Mouse (Mus musculus): ENCODE data around the gene Kif1bp.

Gene Kif1bp

DNA sequence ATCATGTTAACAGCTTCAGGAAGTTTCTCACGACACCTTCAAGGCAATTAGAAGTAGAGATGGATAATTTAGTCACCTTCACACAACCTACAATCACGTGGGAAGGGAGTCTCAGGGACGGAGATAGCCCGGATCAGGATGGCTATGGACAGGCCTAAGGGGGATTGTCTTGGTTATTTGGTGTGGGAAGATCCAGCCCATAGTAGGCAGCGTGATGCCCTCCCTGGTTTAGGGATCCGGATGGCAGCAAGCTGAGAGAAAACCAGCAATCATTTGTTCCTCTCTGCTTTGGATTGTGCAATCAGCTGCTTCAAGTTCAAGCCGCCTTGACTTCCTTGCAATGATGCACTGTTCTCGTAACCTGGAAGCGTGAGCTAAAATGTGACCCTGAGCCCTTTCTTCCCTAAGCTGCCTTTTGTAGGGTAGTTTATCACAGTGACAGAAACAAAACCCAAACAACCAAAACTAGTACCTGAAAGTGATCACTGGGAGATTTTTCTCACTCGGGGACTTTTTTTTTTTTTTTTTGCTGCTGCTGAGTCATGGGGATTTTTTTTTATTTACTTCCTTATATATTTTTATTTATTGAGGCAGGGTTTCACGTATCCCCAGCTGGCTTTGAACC is 69.1 kb downstream of the Kif1bp start:
- 79% methylated on average over 11 of the region's 11 CpGs for WGBS

DNA sequence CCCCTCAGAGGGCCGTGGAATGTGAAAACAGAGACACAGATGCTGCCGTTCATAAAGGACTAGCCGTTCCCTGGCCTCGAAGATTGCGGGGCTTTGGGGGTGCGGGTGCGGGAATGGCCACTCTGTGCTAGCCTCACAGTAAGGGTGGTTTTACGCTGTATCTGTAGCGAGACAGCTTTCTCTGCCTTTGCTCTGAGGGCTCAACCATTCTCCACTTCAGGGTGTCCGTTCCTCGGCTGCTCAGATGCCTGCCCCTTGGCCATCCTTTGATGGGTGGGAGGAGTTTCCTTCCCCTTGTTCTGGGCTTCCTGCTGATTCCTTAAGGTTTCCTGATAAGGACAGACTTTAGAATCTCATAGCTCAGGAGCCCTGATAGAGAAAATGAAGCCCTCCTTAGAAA is 69.8 kb downstream of the Kif1bp start:
- 21% methylated on average over 11 of the region's 11 CpGs for WGBS

DNA sequence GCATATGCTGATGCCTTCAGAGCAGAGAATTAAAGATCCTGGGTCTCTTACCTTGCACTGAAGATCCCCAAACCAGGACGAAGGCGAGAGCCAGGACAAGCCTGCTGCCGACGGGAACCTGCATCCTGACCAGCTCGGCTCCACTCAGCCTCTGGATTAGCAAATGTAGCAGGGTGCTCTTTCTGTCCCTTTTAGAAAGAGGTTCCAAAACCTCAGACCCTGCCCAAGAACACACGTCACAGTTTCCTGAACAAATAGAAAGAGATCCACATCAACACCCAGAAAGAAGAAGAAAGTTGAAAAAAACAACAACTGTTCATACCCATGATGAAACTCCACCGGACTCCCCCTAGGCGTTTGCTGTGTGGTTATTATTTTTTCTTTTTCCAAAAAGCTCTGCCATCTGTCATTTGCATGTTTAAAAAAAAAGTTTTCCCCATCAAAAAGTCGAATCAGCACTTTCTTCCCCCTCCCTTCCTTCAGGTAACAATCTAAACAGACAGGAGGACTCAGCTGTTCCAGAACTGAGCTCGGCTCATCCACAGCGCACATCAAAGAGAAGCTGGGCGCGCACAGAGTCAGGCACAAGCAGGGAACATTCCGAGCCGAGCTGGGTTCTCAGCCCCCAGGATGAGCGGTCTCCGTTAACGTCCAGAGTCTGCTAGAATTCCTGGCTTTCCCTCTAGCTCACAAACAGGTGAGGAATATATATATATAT is 70.5 kb downstream of the Kif1bp start:
- WGBS: 13% methylated on average over 18 of the region's 18 CpGs

DNA sequence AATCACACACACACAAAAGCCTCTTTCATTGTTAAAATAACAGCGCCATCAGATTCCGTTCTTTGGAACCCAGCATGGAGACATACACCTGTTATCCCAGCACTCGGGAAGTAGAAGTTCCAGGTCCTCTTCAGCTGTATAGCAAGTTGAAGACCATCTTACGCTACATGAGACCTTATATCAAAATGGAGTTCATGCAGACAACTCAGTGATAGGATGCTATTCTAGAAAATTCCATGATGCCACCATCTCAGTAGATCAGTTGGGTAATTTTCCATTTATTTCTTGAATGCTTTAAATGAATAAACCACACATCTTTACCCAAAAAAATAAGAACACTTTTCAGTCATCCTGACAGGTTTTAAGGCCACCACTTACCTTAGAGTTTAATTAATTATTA is 71.2 kb downstream of the Kif1bp start:
- 84% methylated on average over 4 of the region's 4 CpGs for WGBS

DNA sequence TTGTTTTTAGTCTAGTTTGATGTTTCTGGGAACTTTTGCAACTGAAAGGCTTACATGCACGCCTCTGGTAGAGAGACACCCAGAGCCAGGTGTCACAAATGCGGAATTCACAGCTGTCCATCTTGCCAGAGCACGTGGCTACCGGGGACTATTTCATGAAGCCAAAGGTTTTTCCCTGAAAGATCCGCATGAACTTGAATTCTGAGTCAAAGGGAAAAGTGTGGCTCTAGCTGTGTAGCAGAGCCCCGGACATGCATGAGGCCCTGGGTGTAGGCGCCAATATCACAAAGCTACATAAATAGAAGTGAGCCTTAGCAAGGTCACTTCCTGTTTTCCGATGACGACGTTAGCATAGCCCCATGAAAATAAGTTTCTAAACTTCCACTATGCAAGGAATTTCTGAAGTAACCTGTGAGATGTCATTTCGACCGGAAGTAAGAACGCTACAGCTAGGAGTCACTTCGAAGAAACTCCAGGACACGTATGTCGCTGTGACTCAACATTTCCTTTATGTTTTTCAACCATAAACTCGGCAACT is 72.2 kb downstream of the Kif1bp start:
- WGBS: 78% methylated on average over 17 of the region's 17 CpGs

DNA sequence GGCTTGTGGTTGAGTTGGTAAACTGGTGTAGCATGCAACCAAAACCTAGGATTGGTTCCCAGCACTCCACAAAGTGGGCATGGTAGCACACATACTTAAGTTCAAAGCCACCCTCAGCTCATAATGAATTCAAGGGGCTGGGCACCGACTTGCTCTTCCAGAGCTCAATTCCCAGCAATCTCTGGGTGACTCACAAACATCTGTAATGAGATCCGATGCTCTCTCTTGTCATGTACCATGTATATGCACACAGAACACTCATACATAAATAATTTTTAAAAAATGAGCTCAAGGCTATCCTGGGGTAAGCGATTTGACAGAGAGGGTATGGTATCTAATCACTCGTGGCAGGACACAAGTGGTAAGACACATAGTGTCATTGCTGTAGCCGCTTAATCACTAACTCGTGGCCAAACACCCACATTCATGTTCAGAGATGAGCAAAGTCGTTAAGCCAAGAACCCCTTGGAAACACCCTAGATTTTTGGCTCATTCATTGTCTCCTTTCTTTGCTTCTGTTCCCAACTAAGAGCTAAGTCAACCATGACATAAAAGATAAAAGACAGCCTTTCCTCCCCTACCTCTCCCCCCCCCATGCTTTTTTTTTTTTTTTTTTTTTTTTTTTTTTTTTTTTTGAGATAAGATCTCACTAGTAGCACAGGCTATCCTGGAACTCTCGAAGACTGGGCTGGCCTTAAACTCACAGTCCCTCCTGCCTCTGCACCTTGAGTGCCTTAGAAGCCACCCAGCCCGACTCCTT is 72.9 kb downstream of the Kif1bp start:
- WGBS: 78% methylated on average over 9 of the region's 9 CpGs

DNA sequence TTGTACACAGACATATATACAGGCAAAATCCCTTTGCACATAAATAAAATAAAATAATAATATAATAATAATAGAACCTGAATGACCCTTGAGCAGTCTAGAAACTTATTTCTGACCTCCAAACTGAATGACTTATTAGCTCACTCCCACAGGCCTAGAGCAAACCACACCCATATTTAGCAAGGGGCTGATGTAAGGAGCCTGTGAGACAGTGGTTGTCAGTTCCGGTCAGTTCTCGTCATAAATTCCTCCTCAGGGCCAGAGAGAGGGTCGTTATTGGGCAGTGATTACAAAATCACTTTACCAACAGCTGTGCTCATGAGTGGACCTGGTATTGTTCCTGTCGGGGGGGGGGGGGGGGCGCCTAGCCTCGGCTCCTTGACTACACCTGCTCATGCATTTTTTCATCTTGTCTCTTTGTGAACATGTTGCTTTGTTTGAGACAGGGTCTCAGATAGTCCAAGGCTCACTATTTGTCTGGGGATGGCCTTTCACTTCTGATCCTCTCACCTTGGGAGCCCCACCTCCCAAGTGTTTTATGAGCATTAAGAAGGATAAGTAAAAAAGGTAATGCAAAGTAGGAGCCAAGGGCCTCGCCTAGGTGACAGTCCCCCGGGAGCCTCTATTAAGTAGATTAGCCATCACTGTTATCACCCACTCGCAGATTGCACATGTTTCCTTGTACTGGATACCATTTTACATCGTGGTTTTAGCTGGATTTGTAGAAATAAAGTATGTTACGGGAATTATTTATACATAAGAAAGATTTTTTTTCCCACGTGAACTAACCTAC is 74.2 kb downstream of the Kif1bp start:
- 71% methylated on average over 12 of the region's 12 CpGs for WGBS

DNA sequence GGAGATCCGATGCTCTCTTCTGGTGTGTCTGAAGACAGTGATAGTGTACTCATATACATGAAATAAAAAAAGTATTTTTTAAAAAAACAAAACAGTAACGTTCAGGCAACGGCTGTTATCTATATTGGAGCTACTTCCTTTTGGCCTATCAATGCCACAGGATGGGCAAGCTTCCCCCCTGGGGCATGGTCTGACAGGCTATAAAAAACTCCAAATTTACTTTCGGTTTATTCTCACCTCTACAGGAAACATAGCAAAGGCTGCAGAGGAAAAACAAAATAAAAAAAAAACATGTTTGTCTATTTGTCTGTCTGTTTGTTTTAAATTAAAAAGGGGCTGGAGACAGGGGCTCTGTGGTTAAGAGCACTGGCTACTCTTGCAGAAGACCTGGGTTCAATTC is 74.9 kb downstream of the Kif1bp start:
- WGBS: 77% methylated on average over 4 of the region's 4 CpGs

DNA sequence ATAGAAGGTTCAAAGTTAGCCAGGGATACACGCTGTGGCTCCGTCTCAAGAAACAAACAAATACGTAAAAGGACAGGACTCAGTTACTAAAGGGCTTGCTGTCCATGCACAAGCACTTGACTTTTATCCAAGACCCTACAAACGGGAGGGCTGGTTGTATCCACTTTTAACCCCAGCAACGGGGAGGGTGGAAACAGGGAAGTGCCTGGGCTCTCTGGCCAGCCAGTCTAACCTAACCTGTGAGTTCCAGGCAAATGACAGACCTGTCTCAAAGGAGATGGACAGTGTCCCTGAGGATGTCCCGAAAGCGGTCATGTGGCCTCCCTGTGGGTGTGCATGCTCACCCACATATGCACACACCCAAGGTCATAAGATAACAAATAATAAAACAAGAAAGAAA is 76.3 kb downstream of the Kif1bp start:
- WGBS: 87% methylated on average over 7 of the region's 7 CpGs

DNA sequence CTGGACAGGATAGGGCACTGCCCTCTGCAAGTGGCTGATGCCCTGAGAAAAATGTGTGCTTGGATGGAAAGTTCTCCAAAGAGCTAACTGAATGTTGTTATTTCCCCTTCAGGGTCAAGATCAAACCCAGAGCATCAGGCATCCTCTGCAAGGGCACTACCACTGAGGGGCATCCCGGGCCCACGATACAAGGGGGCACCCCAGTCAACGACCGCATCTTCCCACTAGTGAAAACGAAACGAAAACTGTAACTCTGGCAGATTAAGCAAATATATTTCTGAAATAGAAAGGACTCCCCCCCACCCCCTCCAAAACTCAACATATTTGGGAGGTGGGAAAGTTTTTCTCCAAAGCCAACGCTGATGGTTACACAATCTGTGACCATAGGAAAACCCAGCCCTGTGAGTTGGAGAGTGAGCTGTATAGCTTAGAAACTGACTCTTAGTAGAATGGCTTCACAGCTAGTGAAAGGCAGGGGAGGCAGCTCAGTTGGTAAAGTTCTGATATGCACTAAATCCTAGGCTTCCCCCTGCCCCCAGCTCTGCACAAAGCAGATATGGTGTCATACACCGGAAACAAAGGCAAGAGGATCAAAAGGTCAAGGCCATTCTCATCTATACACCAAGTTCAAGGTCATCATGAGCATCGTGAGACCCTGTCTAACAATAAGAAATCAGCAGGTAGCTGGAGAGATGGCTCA is 77.2 kb downstream of the Kif1bp start:
- 82% methylated on average over 9 of the region's 9 CpGs for WGBS

DNA sequence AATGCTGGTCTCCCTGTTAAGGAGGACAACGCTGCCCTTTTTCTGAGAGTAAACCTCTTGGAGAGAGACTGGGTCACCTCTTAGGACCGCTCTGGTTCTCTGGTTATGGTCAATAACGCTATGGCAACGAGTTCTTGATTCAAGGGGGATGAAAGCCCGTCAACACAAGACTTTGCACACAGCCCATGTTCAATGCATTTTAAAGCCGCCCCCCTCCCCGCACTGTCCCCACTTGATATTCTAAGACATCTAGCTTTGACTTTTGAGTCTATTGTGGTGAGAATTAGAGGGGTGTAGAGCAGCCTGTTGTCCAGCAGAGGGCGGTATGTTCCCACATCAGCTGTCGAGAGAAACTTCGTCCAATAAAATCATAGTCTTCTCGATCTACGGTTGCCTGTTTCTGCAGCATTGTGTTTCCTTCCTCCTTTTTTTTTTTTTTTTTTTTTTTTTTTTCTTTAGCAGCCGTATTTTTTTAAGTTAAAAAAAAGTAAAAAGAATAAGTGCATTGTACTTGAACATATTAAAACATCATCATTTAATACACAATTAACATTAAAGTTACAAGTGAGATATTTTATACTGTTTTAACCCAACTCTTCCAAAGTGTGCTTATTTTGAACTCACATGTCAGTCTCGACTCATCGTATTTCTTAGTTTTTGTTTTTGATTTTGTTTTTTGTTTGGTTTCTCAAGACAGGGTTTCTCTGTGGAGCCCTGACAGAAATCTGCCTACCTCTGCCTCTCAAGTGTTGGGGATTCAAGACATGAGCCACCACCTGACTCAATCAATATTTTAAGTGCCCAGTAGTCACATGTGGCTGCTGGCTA is 78.0 kb downstream of the Kif1bp start:
- WGBS: 19% methylated on average over 15 of the region's 15 CpGs

DNA sequence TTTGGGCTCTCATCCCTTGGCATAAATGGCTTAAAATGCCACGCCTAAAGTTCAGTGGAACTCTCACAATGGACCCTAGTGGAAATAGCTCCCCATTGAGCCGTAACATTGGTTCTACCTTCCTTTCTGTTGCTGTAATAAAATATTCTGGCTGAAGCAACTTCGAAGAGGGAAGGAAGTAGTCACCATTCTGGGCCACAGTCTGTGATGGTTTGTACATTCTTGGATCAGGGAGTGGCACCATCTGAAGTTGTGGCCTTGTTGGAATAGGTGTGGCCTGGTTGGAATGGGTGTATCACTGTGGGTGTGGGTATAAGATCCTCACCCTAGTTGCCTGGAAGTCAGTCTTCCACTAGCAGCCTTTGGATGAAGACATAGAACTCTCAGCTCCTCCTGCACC is 86.6 kb downstream of the Kif1bp start:
- 83% methylated on average over 3 of the region's 3 CpGs for WGBS

Measured in cerebral cortex, adult 2 months (tissue).